Mouse (Mus musculus): ENCODE results near the gene Mast4. TPM values are rescaled to one million over a fixed set of nuclear protein-coding genes. Genes with fewer than 3 reads are reported as not detected.
A peak's percentile ranks its signal among the peaks of the same experiment; 100 is the strongest.

The Mast4 gene
- total and polyA plus RNA-seq, 3 experiments = 0.99 to 7.4 (median 6.1) TPM

GRCm38 (mm10) chr13:103244053-103244452 is 90.2 kb downstream of the Mast4 start:
- TF ChIP-seq MXI1 (IDR thresholded peaks at IDR 0.05; ENCODE audit: low read depth, low read length) = no peak
- no peak for TF ChIP-seq TCF12 (IDR thresholded peaks at IDR 0.05; ENCODE audit: low read depth, low read length)
- no peak for TF ChIP-seq USF1 (IDR thresholded peaks at IDR 0.05; ENCODE audit: low read depth, low read length)
- TF ChIP-seq PAX5 (IDR thresholded peaks at IDR 0.05; ENCODE audit: low read length) = no peak
- no peak overlapping the region for H3K4me2 ChIP-seq (ENCODE audit: insufficient read depth, low read depth, poor library complexity, severe bottlenecking)
- H3K27ac ChIP-seq (ENCODE audit: insufficient read depth, low read depth) = no peak overlapping the region
- dilution Hi-C loops (cut with MboI; ENCODE audit: extremely low pct_ligation_motif_present, extremely low pct_unique_long_range_greater_than_20kb, low sequenced_read_pairs) (no loop called here), in situ Hi-C loops (cut with MboI; ENCODE audit: low pct_ligation_motif_present, low pct_unique_long_range_greater_than_20kb, low sequenced_read_pairs) (no loop called here)
- H3K79me2 ChIP-seq (replicated peaks; ENCODE audit: control insufficient read depth, extremely low read depth, insufficient read depth, poor library complexity, severe bottlenecking) = no peaks in the 10 kb centered on the region
- H3K9me3 ChIP-seq (replicated peaks; ENCODE audit: low read length) = no peaks in the 10 kb centered on the region
- peaks cover 0 to 11% of the 10 kb centered on the region in 2 experiments; a peak in 2 of 4 replicates for H3K4me1 ChIP-seq (ENCODE audit: control insufficient read depth in 1 of 2, insufficient read depth in 2 of 2)
- H3K4me3 ChIP-seq (replicated peaks in 1 of 3; ENCODE audit: low read depth in 2 of 3, low read length in 2 of 3, poor library complexity in 1 of 3) = no peak overlapping the region
- no peaks in the 10 kb centered on the region for H3K36me3 ChIP-seq (replicated peaks in 1 of 2; ENCODE audit: control insufficient read depth in 1 of 2, insufficient read depth in 1 of 2, low read length in 1 of 2)
- H3K9ac ChIP-seq (ENCODE audit: insufficient read depth, low read depth) = no peak overlapping the region
- no peak for DNase-seq (ENCODE audit: extremely low read depth)
- H3K27me3 ChIP-seq (replicated peaks) = no peaks in the 10 kb centered on the region

- Histone ChIP-seq H3K27ac (ENCODE audit: insufficient read depth, low read depth) (no peak overlapping the region), H3K4me1 (ENCODE audit: control insufficient read depth in 1 of 2, insufficient read depth in 2 of 2) (peaks cover 0 to 17% of the 10 kb centered on the region in 2 experiments; a peak in 2 of 4 replicates), H3K79me2 (replicated peaks; ENCODE audit: control insufficient read depth, extremely low read depth, insufficient read depth, poor library complexity, severe bottlenecking) (no peaks in the 10 kb centered on the region), H3K9me3 (replicated peaks; ENCODE audit: low read length) (no peaks in the 10 kb centered on the region), H3K4me3 (replicated peaks in 1 of 3; ENCODE audit: low read depth in 2 of 3, low read length in 2 of 3, poor library complexity in 1 of 3) (no peak overlapping the region), H3K9ac (ENCODE audit: insufficient read depth, low read depth) (no peak overlapping the region), H3K27me3 (replicated peaks) (no peaks in the 10 kb centered on the region), H3K36me3 (replicated peaks in 1 of 2; ENCODE audit: control insufficient read depth in 1 of 2, insufficient read depth in 1 of 2, low read length in 1 of 2) (no peaks in the 10 kb centered on the region), H3K4me2 (ENCODE audit: insufficient read depth, low read depth, poor library complexity, severe bottlenecking) (no peak overlapping the region)
- in situ Hi-C loops (cut with MboI; ENCODE audit: low pct_ligation_motif_present, low pct_unique_long_range_greater_than_20kb, low sequenced_read_pairs) (no loop called here), dilution Hi-C loops (cut with MboI; ENCODE audit: extremely low pct_ligation_motif_present, extremely low pct_unique_long_range_greater_than_20kb, low sequenced_read_pairs) (no loop called here)
- no peak for DNase-seq (ENCODE audit: extremely low read depth)
- TF ChIP-seq ZC3H11A (IDR thresholded peaks at IDR 0.05; ENCODE audit: low read depth, low read length) = no peak
- no peak for TF ChIP-seq POLR2AphosphoS2 (IDR thresholded peaks at IDR 0.05; ENCODE audit: low read depth, low read length)
- no peak for TF ChIP-seq EP300 (IDR thresholded peaks at IDR 0.05; ENCODE audit: low read length)
- no peak for TF ChIP-seq CHD1 (IDR thresholded peaks at IDR 0.05; ENCODE audit: low read depth, low read length)
- TF ChIP-seq MYC (IDR thresholded peaks at IDR 0.05; ENCODE audit: low read depth, low read length) = no peak
- TF ChIP-seq MXI1 (IDR thresholded peaks at IDR 0.05; ENCODE audit: low read depth, low read length) = no peak
- no peak for TF ChIP-seq USF2 (conservative IDR thresholded peaks at IDR 0.05; ENCODE audit: low read depth, low read length)
Measured at GRCm38 (mm10) chr13:103241092-103241491, 93.2 kb downstream of the Mast4 start.

- peaks cover 0 to 17% of the 10 kb centered on the region in 2 experiments; a peak in 2 of 4 replicates for H3K4me1 ChIP-seq (ENCODE audit: control insufficient read depth in 1 of 2, insufficient read depth in 2 of 2)
- H3K27me3 ChIP-seq (replicated peaks) = no peaks in the 10 kb centered on the region
- DNase-seq (ENCODE audit: extremely low read depth) = no peak
- H3K4me2 ChIP-seq (ENCODE audit: insufficient read depth, low read depth, poor library complexity, severe bottlenecking) = peak overlapping the region; percentile 34; the same call in 1 of the 2 replicates
- H3K79me2 ChIP-seq (replicated peaks; ENCODE audit: control insufficient read depth, extremely low read depth, insufficient read depth, poor library complexity, severe bottlenecking) = no peaks in the 10 kb centered on the region
- no peak overlapping the region for H3K27ac ChIP-seq (ENCODE audit: insufficient read depth, low read depth)
- H3K9ac ChIP-seq (ENCODE audit: insufficient read depth, low read depth) = no peak overlapping the region
- in situ Hi-C loops (cut with MboI; ENCODE audit: low pct_ligation_motif_present, low pct_unique_long_range_greater_than_20kb, low sequenced_read_pairs) (no loop called here), dilution Hi-C loops (cut with MboI; ENCODE audit: extremely low pct_ligation_motif_present, extremely low pct_unique_long_range_greater_than_20kb, low sequenced_read_pairs) (no loop called here)
- no peak overlapping the region for H3K4me3 ChIP-seq (replicated peaks in 1 of 3; ENCODE audit: low read depth in 2 of 3, low read length in 2 of 3, poor library complexity in 1 of 3)
- H3K36me3 ChIP-seq (replicated peaks in 1 of 2; ENCODE audit: control insufficient read depth in 1 of 2, insufficient read depth in 1 of 2, low read length in 1 of 2) = no peaks in the 10 kb centered on the region
- no peaks in the 10 kb centered on the region for H3K9me3 ChIP-seq (replicated peaks; ENCODE audit: low read length)
- peak; percentile 47; the same call in 1 of the 2 replicates for TF ChIP-seq TCF12 (IDR thresholded peaks at IDR 0.05; ENCODE audit: low read depth, low read length)
- TF ChIP-seq ZMIZ1 (IDR thresholded peaks at IDR 0.05; ENCODE audit: low read depth, low read length) = no peak
- no peak for TF ChIP-seq CTCF (conservative IDR thresholded peaks at IDR 0.05 in 1 of 2, IDR thresholded peaks at IDR 0.05 in 1 of 2; ENCODE audit: low read depth in 2 of 2, low read length in 2 of 2)
- TF ChIP-seq JUND (conservative IDR thresholded peaks at IDR 0.05; ENCODE audit: low read depth, low read length) = peak; percentile 70
- no peak for TF ChIP-seq HCFC1 (IDR thresholded peaks at IDR 0.05; ENCODE audit: low read depth, low read length)
- TF ChIP-seq JUN (IDR thresholded peaks at IDR 0.05; ENCODE audit: insufficient read depth, low read depth, low read length) = peak; percentile 36; the same call in 1 of the 2 replicates
- TF ChIP-seq ZC3H11A (IDR thresholded peaks at IDR 0.05; ENCODE audit: low read depth, low read length) = no peak
- peak; percentile 66; the same call in 1 of the 2 replicates for TF ChIP-seq EP300 (IDR thresholded peaks at IDR 0.05; ENCODE audit: low read length)
- no peak for TF ChIP-seq RCOR1 (conservative IDR thresholded peaks at IDR 0.05; ENCODE audit: low read depth, low read length)
- 0 out of 2 replicates have a peak, but pooled peaks have one; percentile 11 for TF ChIP-seq MAFK (IDR thresholded peaks at IDR 0.05; ENCODE audit: insufficient replicate concordance, low read length)
- TF ChIP-seq PAX5 (IDR thresholded peaks at IDR 0.05; ENCODE audit: low read length) = no peak
- peak; percentile 78 for TF ChIP-seq BHLHE40 (IDR thresholded peaks at IDR 0.05; ENCODE audit: low read depth, low read length)
- TF ChIP-seq GABPA (IDR thresholded peaks at IDR 0.05; ENCODE audit: insufficient replicate concordance, low read depth, low read length) = no peak
- no peak for TF ChIP-seq SMC3 (IDR thresholded peaks at IDR 0.05; ENCODE audit: low read depth, low read length)
- peak; percentile 82; the same call in 1 of the 2 replicates for TF ChIP-seq MEF2A (IDR thresholded peaks at IDR 0.05; ENCODE audit: borderline replicate concordance, low read depth, low read length)
- no peak for TF ChIP-seq MAZ (IDR thresholded peaks at IDR 0.05; ENCODE audit: low read depth, low read length)
- TF ChIP-seq MXI1 (IDR thresholded peaks at IDR 0.05; ENCODE audit: low read depth, low read length) = peak; percentile 82
- TF ChIP-seq CHD1 (IDR thresholded peaks at IDR 0.05; ENCODE audit: low read depth, low read length) = no peak
- peak; percentile 89 for TF ChIP-seq MAX (IDR thresholded peaks at IDR 0.05; ENCODE audit: low read length)
- TF ChIP-seq ZNF384 (IDR thresholded peaks at IDR 0.05; ENCODE audit: low read depth, low read length) = no peak
- TF ChIP-seq ZKSCAN1 (IDR thresholded peaks at IDR 0.05; ENCODE audit: borderline replicate concordance, low read depth, low read length) = no peak
Measured at GRCm38 (mm10) chr13:103239654-103240053, 94.6 kb downstream of the Mast4 start.

Data from CH12.LX (cell line).